ENCODE assay signal across 18 mouse cellular contexts in genomic region chr1:113308037-113308436, GRCm38 (mm10).
"Had no signal": no experiment of that assay in that cellular context is flagged by ENCODE, and none has a peak within 500 bp of the region (broad histone marks: within the 10 kb centered on the region; RNA-seq: fewer than 3 reads in every experiment).

No protein-coding gene starts in this region.

- H3K27me3 ChIP-seq: lung, embryonic 15.5 days; megakaryocyte, embryonic 14.5 days; midbrain, embryonic 13.5 days; midbrain, embryonic 15.5 days; neural tube, embryonic 13.5 days; neural tube, embryonic 15.5 days; stomach, embryonic 15.5 days had no signal

- H3K4me3 ChIP-seq: lung, embryonic 15.5 days; megakaryocyte, embryonic 14.5 days; midbrain, embryonic 13.5 days; midbrain, embryonic 15.5 days; neural tube, embryonic 13.5 days; neural tube, embryonic 15.5 days; stomach, embryonic 15.5 days had no signal

- H3K36me3 ChIP-seq: lung, embryonic 15.5 days; midbrain, embryonic 13.5 days; midbrain, embryonic 15.5 days; neural tube, embryonic 13.5 days; neural tube, embryonic 15.5 days; stomach, embryonic 15.5 days had no signal

- H3K9me3 ChIP-seq: lung, embryonic 15.5 days; megakaryocyte, embryonic 14.5 days; midbrain, embryonic 13.5 days; midbrain, embryonic 15.5 days; neural tube, embryonic 13.5 days; neural tube, embryonic 15.5 days; stomach, embryonic 15.5 days had no signal

- H3K4me2 ChIP-seq: lung, embryonic 15.5 days; midbrain, embryonic 11.5 days; midbrain, embryonic 13.5 days; midbrain, embryonic 15.5 days; neural tube, embryonic 13.5 days; neural tube, embryonic 15.5 days; stomach, embryonic 15.5 days had no signal

- H3K27ac ChIP-seq: lung, embryonic 15.5 days; macrophage; midbrain, embryonic 13.5 days; midbrain, embryonic 15.5 days; neural tube, embryonic 13.5 days; neural tube, embryonic 15.5 days; stomach, embryonic 15.5 days; stomach, postnatal 0 days had no signal

- H3K4me1 ChIP-seq: lung, embryonic 15.5 days; megakaryocyte, embryonic 14.5 days; midbrain, embryonic 13.5 days; midbrain, embryonic 15.5 days; neural tube, embryonic 13.5 days; neural tube, embryonic 15.5 days; stomach, embryonic 15.5 days had no signal

- DNase-seq: liver, postnatal 0 days; lung, adult 2 months; lung, postnatal 14 days; lung, postnatal 36 days; right cerebral cortex, postnatal 14 days; thymus, adult 2 months; thymus, postnatal 25 days; thymus, postnatal 4 days had no signal
